Mouse (Mus musculus): ENCODE measurements around the gene Rbfox3.

The Rbfox3 gene

GRCm38 (mm10) chr11:118755003-118755402, 156.4 kb downstream of the Rbfox3 start:
- no peak for DNase-seq

GRCm38 (mm10) chr11:118754535-118754934, 156.9 kb downstream of the Rbfox3 start:
- no peak for DNase-seq

GRCm38 (mm10) chr11:118751879-118752616, 159.3 kb downstream of the Rbfox3 start:
- no peak for DNase-seq

GRCm38 (mm10) chr11:118750745-118751330, 160.6 kb downstream of the Rbfox3 start:
- DNase-seq = no peak

- DNase-seq = no peak
Observed at GRCm38 (mm10) chr11:118749541-118749940, 161.9 kb downstream of the Rbfox3 start.

- no peak for DNase-seq
Observed at GRCm38 (mm10) chr11:118748622-118749021, 162.8 kb downstream of the Rbfox3 start.

GRCm38 (mm10) chr11:118745279-118745678, 166.1 kb downstream of the Rbfox3 start:
- no peak for DNase-seq

- peak; percentile 66 to 69 for DNase-seq
Observed at GRCm38 (mm10) chr11:118744782-118745181, 166.6 kb downstream of the Rbfox3 start.

GRCm38 (mm10) chr11:118742762-118743161, 168.6 kb downstream of the Rbfox3 start:
- peak in 1 of 2 experiments; percentile 47 for DNase-seq

GRCm38 (mm10) chr11:118741262-118741661, 170.1 kb downstream of the Rbfox3 start:
- DNase-seq = peak in 1 of 2 experiments; percentile 53

- peak; percentile 61 to 75 for DNase-seq
Observed at GRCm38 (mm10) chr11:118740001-118740400, 171.4 kb downstream of the Rbfox3 start.

GRCm38 (mm10) chr11:118738855-118739832, 172.3 kb downstream of the Rbfox3 start:
- DNase-seq = peak; percentile 79 to 87

GRCm38 (mm10) chr11:118738323-118738722, 173.1 kb downstream of the Rbfox3 start:
- no peak for DNase-seq

- no peak for DNase-seq
Observed at GRCm38 (mm10) chr11:118737821-118738220, 173.6 kb downstream of the Rbfox3 start.

GRCm38 (mm10) chr11:118736993-118737392, 174.4 kb downstream of the Rbfox3 start:
- DNase-seq = no peak

- DNase-seq = no peak
Observed at GRCm38 (mm10) chr11:118731655-118732054, 179.7 kb downstream of the Rbfox3 start.

- peak in 1 of 2 experiments; percentile 27 for DNase-seq
Observed at GRCm38 (mm10) chr11:118729373-118729772, 182.0 kb downstream of the Rbfox3 start.

GRCm38 (mm10) chr11:118728797-118729196, 182.6 kb downstream of the Rbfox3 start:
- no peak for DNase-seq

- no peak for DNase-seq
Observed at GRCm38 (mm10) chr11:118728083-118728551, 183.3 kb downstream of the Rbfox3 start.

GRCm38 (mm10) chr11:118726430-118726829, 185.0 kb downstream of the Rbfox3 start:
- no peak for DNase-seq

GRCm38 (mm10) chr11:118724423-118724822, 187.0 kb downstream of the Rbfox3 start:
- DNase-seq = no peak

- DNase-seq = no peak
Observed at GRCm38 (mm10) chr11:118723166-118723565, 188.2 kb downstream of the Rbfox3 start.

- no peak for DNase-seq
Observed at GRCm38 (mm10) chr11:118721898-118722297, 189.5 kb downstream of the Rbfox3 start.

Measured in kidney, postnatal 25 days (tissue).